Mouse (Mus musculus) kidney, adult 2 months (tissue): ENCODE measurements at regions not wholly inside any gene's neighbourhood (a gene's known extent, or its start where the extent isn't known, plus 50 kb on each side); places are given as distances from the start of the nearest gene placed in this dataset.
A peak's percentile ranks its signal among the peaks of the same experiment; 100 is the strongest.

ENCODE experiments used
- DNase-seq: peaks from one replicate; pipeline ENCODE4 v3.0.0; 2021
- H3K27ac ChIP-seq: fragments of 200-500 bp; 2 replicates; pipeline ENCODE4 v1.5.1; 2012; ENCODE audit warnings: low read depth, low read length, control low read depth, inconsistent platforms; ENCODE audit not compliant: insufficient read depth
- H3K27me3 ChIP-seq: fragments of 200-500 bp; replicated peaks from 2 replicates; pipeline ENCODE4 v1.6.1; 2012; ENCODE audit warnings: mild to moderate bottlenecking, moderate library complexity, low read length, inconsistent platforms; ENCODE audit not compliant: control insufficient read depth, insufficient read depth
- H3K36me3 ChIP-seq: fragments of 200-500 bp; 2 replicates; pipeline ENCODE4 v1.6.1; 2012; ENCODE audit warnings: mild to moderate bottlenecking, moderate library complexity, low read length, inconsistent platforms; ENCODE audit not compliant: control insufficient read depth, insufficient read depth
- H3K4me1 ChIP-seq: fragments of 200-500 bp; 2 replicates; pipeline ENCODE4 v1.6.1; 2011; ENCODE audit warnings: low read length; ENCODE audit not compliant: control insufficient read depth, insufficient read depth
- H3K4me3 ChIP-seq: fragments of 200-500 bp; 2 replicates; pipeline ENCODE4 v1.5.1; 2011; ENCODE audit warnings: mild to moderate bottlenecking, low read depth, low read length, control low read depth; ENCODE audit not compliant: insufficient read depth
- CTCF ChIP-seq: fragments of 200-500 bp; conservative IDR thresholded peaks from 2 replicates; pipeline ENCODE4 v1.5.1; 2011; ENCODE audit warnings: low read depth, mild to moderate bottlenecking, control low read depth, low read length, moderate library complexity, mixed read lengths; ENCODE audit not compliant: insufficient read depth, insufficient read length
- POLR2A ChIP-seq: fragments of 200-500 bp; IDR thresholded peaks from one replicate; pipeline ENCODE4 v1.6.1; 2011; ENCODE audit warnings: low read depth, low read length, control low read depth
- WGBS: fragments of 180-500 bp; shearing (Covaris S2); methylation state at CpG from one replicate; pipeline ENCODE4 v1.1.7; 2018; 5-methylcytosine and 5-hydroxymethylcytosine counted together

- no peaks in the 10 kb centered on the region for H3K27me3 ChIP-seq
- TF ChIP-seq CTCF = no peak
- no peak for TF ChIP-seq POLR2A
- no peak overlapping the region for H3K27ac ChIP-seq
- DNase-seq = no peak
- H3K4me3 ChIP-seq = no peak overlapping the region
- WGBS = 91% methylated on average over 1 of the region's 1 CpGs
- no peaks in the 10 kb centered on the region for H3K4me1 ChIP-seq
- H3K36me3 ChIP-seq = no peaks in the 10 kb centered on the region
Measured at GRCm38 (mm10) chr15:59734376-59734775, 282.0 kb downstream of the 4933412E24Rik start.

- Histone ChIP-seq H3K27ac (peak overlapping the region; percentile 39), H3K27me3 (no peaks in the 10 kb centered on the region), H3K4me1 (no peaks in the 10 kb centered on the region), H3K36me3 (no peaks in the 10 kb centered on the region), H3K4me3 (no peak overlapping the region)
- WGBS = 82% methylated on average over 3 of the region's 3 CpGs
- TF ChIP-seq POLR2A (no peak), CTCF (no peak)
- DNase-seq = no peak
Measured at GRCm38 (mm10) chr15:59733932-59734331, 282.5 kb downstream of the 4933412E24Rik start.

- no peak overlapping the region for H3K27ac ChIP-seq
- WGBS = 52% methylated on average over 12 of the region's 12 CpGs
- H3K4me1 ChIP-seq = no peaks in the 10 kb centered on the region
- peak; percentile 41 for DNase-seq
- no peak overlapping the region for H3K4me3 ChIP-seq
- no peaks in the 10 kb centered on the region for H3K36me3 ChIP-seq
- no peaks in the 10 kb centered on the region for H3K27me3 ChIP-seq
- TF ChIP-seq POLR2A (no peak), CTCF (no peak)
Measured at GRCm38 (mm10) chr15:59733031-59733810, 283.2 kb downstream of the 4933412E24Rik start.

GRCm38 (mm10) chr15:59731129-59731528 lies 285.3 kb downstream of the 4933412E24Rik start:
- Histone ChIP-seq H3K4me3 (no peak overlapping the region), H3K27me3 (no peaks in the 10 kb centered on the region), H3K36me3 (no peaks in the 10 kb centered on the region), H3K27ac (no peak overlapping the region), H3K4me1 (no peaks in the 10 kb centered on the region)
- TF ChIP-seq CTCF (no peak), POLR2A (no peak)
- 73% methylated on average over 8 of the region's 8 CpGs for WGBS
- no peak for DNase-seq

- H3K4me1 ChIP-seq = no peaks in the 10 kb centered on the region
- peak; percentile 55 for DNase-seq
- no peaks in the 10 kb centered on the region for H3K36me3 ChIP-seq
- WGBS = 63% methylated on average over 11 of the region's 11 CpGs
- peak overlapping the region; percentile 47; the same call in 1 of the 2 replicates for H3K27ac ChIP-seq
- no peaks in the 10 kb centered on the region for H3K27me3 ChIP-seq
- no peak overlapping the region for H3K4me3 ChIP-seq
- TF ChIP-seq POLR2A (no peak), CTCF (no peak)
Measured at GRCm38 (mm10) chr15:59728817-59729560, 287.4 kb downstream of the 4933412E24Rik start.

GRCm38 (mm10) chr15:59728131-59728601 lies 288.2 kb downstream of the 4933412E24Rik start:
- 58% methylated on average over 8 of the region's 8 CpGs for WGBS
- H3K4me1 ChIP-seq = no peaks in the 10 kb centered on the region
- no peak for TF ChIP-seq CTCF
- H3K36me3 ChIP-seq = no peaks in the 10 kb centered on the region
- no peaks in the 10 kb centered on the region for H3K27me3 ChIP-seq
- H3K27ac ChIP-seq = peak overlapping the region; percentile 47; the same call in 1 of the 2 replicates
- no peak overlapping the region for H3K4me3 ChIP-seq
- DNase-seq = peak; percentile 37

GRCm38 (mm10) chr15:59725881-59726280 lies 290.5 kb downstream of the 4933412E24Rik start:
- Histone ChIP-seq H3K36me3 (no peaks in the 10 kb centered on the region), H3K27me3 (no peaks in the 10 kb centered on the region), H3K27ac (no peak overlapping the region), H3K4me3 (no peak overlapping the region), H3K4me1 (no peaks in the 10 kb centered on the region)
- TF ChIP-seq CTCF (no peak), POLR2A (no peak)
- 67% methylated on average over 4 of the region's 4 CpGs for WGBS
- no peak for DNase-seq
